Mouse (Mus musculus): ENCODE data around the gene Slc22a23.

- TF ChIP-seq CTCF (IDR thresholded peaks at IDR 0.05; ENCODE audit: low read depth): no peak
- no peak for TF ChIP-seq EP300 (IDR thresholded peaks at IDR 0.05; ENCODE audit: low read depth)
Observed at GRCm38 (mm10) chr13:34157596-34158157, 187.3 kb downstream of the Slc22a23 start.

Data from liver, embryonic 14.5 days (tissue).